Mouse (Mus musculus) forebrain, embryonic 16.5 days (tissue): ENCODE measurements around the gene Ubl4b. TPM values are rescaled to one million over a fixed set of nuclear protein-coding genes. Genes with fewer than 3 reads are reported as not detected.

Source experiments
- ATAC-seq: fragments of 200-750 bp; cut with Nextera tagmentation; 2 replicates; pipeline ENCODE4 v1.8.0; 2017; ENCODE audit warnings: mild to moderate bottlenecking, moderate library complexity
- H3K27ac ChIP-seq: fragments of 300-500 bp; sonication (generic); 2 replicates; pipeline ENCODE4 v1.5.1; 2014; ENCODE audit warnings: low read length, control low read depth
- H3K27me3 ChIP-seq: fragments of 300-500 bp; sonication (generic); replicated peaks from 2 replicates; pipeline ENCODE4 v1.6.1; 2014; ENCODE audit warnings: low read length; ENCODE audit not compliant: control insufficient read depth, insufficient read depth
- H3K36me3 ChIP-seq: fragments of 300-500 bp; sonication (generic); 2 replicates; pipeline ENCODE4 v1.6.1; 2014; ENCODE audit not compliant: control insufficient read depth, insufficient read depth
- H3K4me1 ChIP-seq: fragments of 300-500 bp; sonication (generic); replicated peaks from 2 replicates; pipeline ENCODE4 v1.6.1; 2014; ENCODE audit warnings: low read length; ENCODE audit not compliant: control insufficient read depth, insufficient read depth
- H3K4me2 ChIP-seq: fragments of 300-500 bp; sonication (generic); 2 replicates; pipeline ENCODE4 v1.6.1; 2014; ENCODE audit warnings: mild to moderate bottlenecking, low read length, control low read depth
- H3K4me3 ChIP-seq: fragments of 300-500 bp; sonication (generic); replicated peaks from 2 replicates; pipeline ENCODE4 v1.5.1; 2014; ENCODE audit warnings: mild to moderate bottlenecking, low read length, control low read depth
- H3K9ac ChIP-seq: fragments of 300-500 bp; sonication (generic); replicated peaks from 2 replicates; pipeline ENCODE4 v1.6.1; 2014; ENCODE audit warnings: low read depth, low read length, control low read depth
- H3K9me3 ChIP-seq: fragments of 300-500 bp; sonication (generic); 2 replicates; pipeline ENCODE4 v1.6.1; 2016; ENCODE audit warnings: low read length; ENCODE audit not compliant: control insufficient read depth
- WGBS: fragments of 180-500 bp; shearing (Covaris S2); extraction: QIAGEN DNeasy Blood & Tissue Kit; methylation state at CpG from one replicate; pipeline ENCODE4 v1.1.7; 2014; 5-methylcytosine and 5-hydroxymethylcytosine counted together
- polyA plus RNA-seq: library from polyadenylated mRNA; unstranded; fragments of >200 nt; fragmentation: Nextera tagmentation; extraction: Ambion mirVana; gene quantifications from 2 replicates; pipeline ENCODE4 v1.2.1, GENCODE M21; 2015

Ubl4b gene
- polyA plus RNA-seq = not detected in 2 replicates

DNA sequence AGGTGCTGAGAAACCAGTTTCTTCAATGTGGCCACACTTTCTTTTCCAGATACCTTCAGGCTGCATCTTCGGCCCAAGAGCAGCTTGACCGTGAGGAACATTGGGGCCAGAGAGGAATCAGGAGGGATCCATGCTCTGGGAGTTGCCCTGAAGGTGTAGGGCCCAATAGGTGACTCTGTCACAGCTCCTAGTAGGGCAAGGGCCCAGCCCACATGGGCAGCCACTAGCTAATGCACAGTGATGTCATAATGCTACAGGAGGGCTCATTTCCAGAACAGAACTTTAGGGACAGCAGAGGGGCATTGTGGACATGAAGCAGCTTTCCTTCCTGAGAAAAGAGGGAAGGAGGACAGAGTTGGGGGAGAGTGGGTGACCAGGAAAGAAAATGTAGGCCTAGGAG is at the start of gene Ubl4b:
Ubl4b (minus strand) TSS at position 232 of the 400 bp plus-strand sequence.
- Histone ChIP-seq H3K36me3 (no peaks in the 10 kb centered on the region), H3K4me2 (no peak within 1 kb of the TSS), H3K9me3 (no peaks in the 10 kb centered on the region), H3K27ac (no peak within 1 kb of the TSS), H3K4me1 (no peaks in the 10 kb centered on the region), H3K4me3 (no peak within 1 kb of the TSS), H3K9ac (no peak within 1 kb of the TSS), H3K27me3 (no peaks in the 10 kb centered on the region)
- 89% methylated on average over 2 of the region's 2 CpGs for WGBS
- no peak for ATAC-seq

DNA sequence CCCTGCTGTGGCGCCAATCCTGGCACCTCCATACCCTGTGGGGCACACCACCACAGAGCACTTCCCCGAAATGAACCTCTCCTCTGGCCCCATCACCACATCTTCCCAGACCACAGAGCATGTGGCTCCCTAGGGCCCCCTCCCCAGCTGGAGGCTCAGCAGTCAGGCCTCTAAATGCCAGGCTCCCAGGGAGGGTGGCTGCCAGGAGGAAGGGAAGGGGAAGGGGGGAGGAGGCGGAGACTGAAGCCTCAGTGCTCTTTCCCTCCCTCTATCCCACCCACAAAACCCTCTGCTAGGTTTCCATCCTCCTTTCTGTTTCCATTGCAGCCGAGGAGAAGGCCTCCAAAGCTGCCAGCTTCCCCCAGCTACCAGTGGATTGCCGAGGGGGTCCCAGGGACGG is 45.3 kb upstream of the Ubl4b start:
- Histone ChIP-seq H3K27me3 (peaks cover 39% of the 10 kb centered on the region), H3K9me3 (no peaks in the 10 kb centered on the region), H3K4me1 (peaks cover 17% of the 10 kb centered on the region), H3K36me3 (no peaks in the 10 kb centered on the region), H3K4me3 (no peak overlapping the region), H3K4me2 (no peak overlapping the region), H3K9ac (no peak overlapping the region), H3K27ac (no peak overlapping the region)
- 41% methylated on average over 6 of the region's 6 CpGs for WGBS
- no peak for ATAC-seq

DNA sequence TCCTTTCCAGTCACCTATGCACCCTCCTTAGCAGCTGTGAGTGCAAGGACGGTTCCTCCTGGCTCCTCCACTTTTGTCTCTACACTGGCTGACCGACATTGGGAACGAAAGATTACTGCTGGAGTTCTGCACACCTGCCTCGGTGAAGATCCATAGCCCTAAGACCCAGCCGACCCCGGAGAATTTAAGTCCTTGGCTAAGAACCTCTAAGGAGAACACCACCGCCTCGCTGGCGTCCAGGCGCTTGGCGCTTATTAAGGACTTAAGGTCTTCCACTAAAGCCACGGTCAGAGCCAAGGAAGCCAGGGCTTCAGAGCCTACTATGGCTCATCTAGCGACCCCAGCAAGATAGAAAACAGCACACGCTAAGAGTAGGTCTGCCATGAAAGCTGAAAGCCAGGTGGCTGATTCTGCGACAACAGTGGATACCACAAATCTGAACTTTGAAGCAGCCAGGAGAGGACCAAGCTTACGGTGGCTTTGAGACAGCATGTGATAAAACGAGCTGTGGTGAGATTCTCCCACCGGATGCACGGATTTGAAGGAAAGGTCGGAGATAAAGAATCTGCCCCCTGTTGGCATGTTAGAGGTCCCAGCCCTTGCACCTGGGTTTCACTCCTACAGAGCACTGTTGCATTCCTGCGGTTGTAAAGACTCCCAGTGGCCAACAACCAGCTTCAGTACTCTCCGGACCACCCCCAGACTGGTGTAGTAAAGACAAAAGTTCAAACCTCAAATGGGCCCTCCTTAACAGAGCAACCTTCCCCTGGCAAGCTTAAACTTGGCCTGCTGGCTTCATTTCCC is 42.9 kb upstream of the Ubl4b start:
- H3K9me3 ChIP-seq = no peaks in the 10 kb centered on the region
- no peak overlapping the region for H3K9ac ChIP-seq
- WGBS = 4% methylated on average over 22 of the region's 22 CpGs
- peaks cover 56% of the 10 kb centered on the region for H3K27me3 ChIP-seq
- H3K4me1 ChIP-seq = peaks cover 21% of the 10 kb centered on the region
- ATAC-seq = no peak
- H3K36me3 ChIP-seq = no peaks in the 10 kb centered on the region
- no peak overlapping the region for H3K4me3 ChIP-seq
- no peak overlapping the region for H3K27ac ChIP-seq
- no peak overlapping the region for H3K4me2 ChIP-seq

DNA sequence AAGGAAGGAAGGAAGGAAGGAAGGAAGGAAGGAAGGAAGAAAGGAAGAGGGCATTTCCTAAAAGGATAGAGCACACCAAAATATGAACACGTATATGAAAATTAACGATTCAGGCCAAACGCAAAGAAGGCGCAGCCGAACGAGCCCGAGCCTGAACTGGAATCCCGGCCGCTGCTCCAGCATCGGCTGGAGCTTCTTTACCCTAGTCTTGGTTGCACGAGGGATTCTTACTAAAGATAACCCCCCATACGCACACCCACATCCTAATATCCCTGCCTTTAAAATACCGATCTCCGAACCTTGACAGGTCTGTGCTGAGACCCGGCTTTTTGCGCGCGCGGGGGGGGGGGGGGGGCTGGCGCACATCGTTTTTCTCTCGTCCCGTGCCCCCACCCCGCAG is 42.3 kb upstream of the Ubl4b start:
- ATAC-seq = no peak
- Histone ChIP-seq H3K36me3 (no peaks in the 10 kb centered on the region), H3K4me1 (peaks cover 21% of the 10 kb centered on the region), H3K27me3 (peaks cover 63% of the 10 kb centered on the region), H3K4me2 (no peak overlapping the region; the same call in none of the 2 replicates), H3K9ac (no peak overlapping the region), H3K4me3 (no peak overlapping the region), H3K9me3 (no peaks in the 10 kb centered on the region), H3K27ac (no peak overlapping the region)
- WGBS = 2% methylated on average over 23 of the region's 24 CpGs

DNA sequence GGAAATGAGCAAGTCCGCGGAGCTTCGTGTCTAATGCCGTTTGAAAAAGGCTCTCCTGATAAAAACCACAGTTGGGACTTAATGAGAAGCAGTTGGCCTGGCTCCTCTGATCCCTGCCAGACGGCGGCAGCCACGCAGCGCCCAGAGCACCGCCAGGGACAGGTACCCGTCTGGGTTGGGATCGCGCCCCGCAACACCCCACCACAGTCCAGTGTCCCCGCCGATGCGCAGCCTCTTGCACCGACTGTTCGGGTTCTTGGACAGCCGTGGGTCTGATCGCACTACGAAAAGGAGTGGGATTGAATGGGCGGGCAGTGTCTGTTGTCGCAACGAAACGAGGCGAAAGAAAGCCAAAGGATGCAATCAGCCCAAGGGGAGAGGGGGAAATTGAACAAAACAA is 41.7 kb upstream of the Ubl4b start:
- under 1% methylated on average over 26 of the region's 26 CpGs for WGBS
- Histone ChIP-seq H3K4me3 (peak overlapping the region; percentile 17), H3K27ac (no peak overlapping the region), H3K4me2 (peak overlapping the region; percentile 14), H3K4me1 (peaks cover 21% of the 10 kb centered on the region), H3K9ac (no peak overlapping the region), H3K27me3 (peaks cover 64% of the 10 kb centered on the region), H3K9me3 (no peaks in the 10 kb centered on the region), H3K36me3 (no peaks in the 10 kb centered on the region)
- peak; percentile 23; the same call in 1 of the 2 replicates for ATAC-seq

DNA sequence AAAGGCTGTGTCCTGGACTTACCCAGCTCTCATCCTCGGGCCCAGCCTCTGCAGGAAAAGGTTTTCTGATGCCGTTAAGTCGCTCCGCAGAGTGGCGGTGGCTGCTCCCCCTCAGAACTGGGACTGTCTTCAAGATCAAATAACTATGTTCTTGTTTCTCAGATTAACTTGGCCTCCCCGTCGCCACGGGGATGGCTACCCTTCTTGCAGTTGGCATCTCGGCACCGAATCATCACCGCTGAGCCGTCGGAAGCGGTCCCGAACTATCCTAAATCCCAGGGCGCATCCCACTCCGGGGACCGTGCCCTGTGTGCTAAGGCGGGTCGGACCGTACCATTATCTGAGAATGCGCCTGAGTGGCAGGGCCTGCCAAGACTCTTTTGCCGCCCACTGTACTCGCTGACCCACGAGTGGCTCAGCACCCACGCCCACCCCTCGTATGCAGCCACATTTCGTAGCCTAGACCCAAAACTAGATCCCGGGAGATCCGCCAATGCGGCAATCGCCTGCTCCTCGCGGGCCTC is 41.1 kb upstream of the Ubl4b start:
- H3K9me3 ChIP-seq = no peaks in the 10 kb centered on the region
- no peak for ATAC-seq
- WGBS = under 1% methylated on average over 34 of the region's 34 CpGs
- H3K4me1 ChIP-seq = peaks cover 21% of the 10 kb centered on the region
- H3K9ac ChIP-seq = no peak overlapping the region
- H3K36me3 ChIP-seq = no peaks in the 10 kb centered on the region
- no peak overlapping the region; the same call in 1 of the 2 replicates for H3K4me2 ChIP-seq
- no peak overlapping the region for H3K27ac ChIP-seq
- peak overlapping the region; percentile 38; the same call in 1 of the 2 replicates for H3K4me3 ChIP-seq
- H3K27me3 ChIP-seq = peaks cover 66% of the 10 kb centered on the region

DNA sequence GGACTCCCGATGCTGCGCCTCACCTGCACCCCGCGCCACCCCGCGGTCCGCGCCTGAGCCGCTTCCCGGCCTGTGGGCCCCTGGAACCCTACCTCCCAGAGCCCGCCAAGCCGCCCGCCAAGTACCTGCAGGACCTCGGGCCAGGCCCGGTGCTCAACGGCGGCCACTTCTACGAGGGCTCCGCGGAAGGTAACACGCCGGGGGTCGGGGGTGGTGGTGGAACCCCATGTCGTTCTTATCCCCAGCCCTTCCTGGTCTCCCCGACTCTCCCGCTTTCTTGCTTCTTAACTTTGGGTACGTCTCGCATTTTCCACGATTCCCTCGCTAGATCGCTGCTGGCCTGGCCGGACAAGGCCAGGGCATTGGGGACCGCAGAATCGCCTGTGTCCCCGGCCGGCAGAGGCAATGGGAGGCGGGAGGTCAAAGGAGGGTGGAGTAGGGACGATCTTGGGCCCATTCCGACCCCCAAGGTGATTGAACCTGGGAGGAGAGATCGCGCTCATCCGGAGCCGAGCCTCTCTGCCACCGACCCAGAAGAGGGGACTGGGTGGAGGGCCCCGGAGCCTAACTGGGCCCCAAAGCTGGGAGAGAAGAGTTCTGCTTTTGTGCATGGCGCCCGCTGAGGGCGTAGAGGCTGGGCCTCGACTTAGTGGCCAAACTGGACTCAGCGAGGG is 40.5 kb upstream of the Ubl4b start:
- peak overlapping the region; percentile 53 for H3K4me2 ChIP-seq
- WGBS = under 1% methylated on average over 50 of the region's 50 CpGs
- peaks cover 21% of the 10 kb centered on the region for H3K4me1 ChIP-seq
- H3K4me3 ChIP-seq = peak overlapping the region; percentile 38
- H3K9me3 ChIP-seq = no peaks in the 10 kb centered on the region
- ATAC-seq = no peak; the same call in 1 of the 2 replicates
- peak overlapping the region; percentile 46 for H3K9ac ChIP-seq
- peaks cover 64% of the 10 kb centered on the region for H3K27me3 ChIP-seq
- no peak overlapping the region for H3K27ac ChIP-seq
- no peaks in the 10 kb centered on the region for H3K36me3 ChIP-seq

DNA sequence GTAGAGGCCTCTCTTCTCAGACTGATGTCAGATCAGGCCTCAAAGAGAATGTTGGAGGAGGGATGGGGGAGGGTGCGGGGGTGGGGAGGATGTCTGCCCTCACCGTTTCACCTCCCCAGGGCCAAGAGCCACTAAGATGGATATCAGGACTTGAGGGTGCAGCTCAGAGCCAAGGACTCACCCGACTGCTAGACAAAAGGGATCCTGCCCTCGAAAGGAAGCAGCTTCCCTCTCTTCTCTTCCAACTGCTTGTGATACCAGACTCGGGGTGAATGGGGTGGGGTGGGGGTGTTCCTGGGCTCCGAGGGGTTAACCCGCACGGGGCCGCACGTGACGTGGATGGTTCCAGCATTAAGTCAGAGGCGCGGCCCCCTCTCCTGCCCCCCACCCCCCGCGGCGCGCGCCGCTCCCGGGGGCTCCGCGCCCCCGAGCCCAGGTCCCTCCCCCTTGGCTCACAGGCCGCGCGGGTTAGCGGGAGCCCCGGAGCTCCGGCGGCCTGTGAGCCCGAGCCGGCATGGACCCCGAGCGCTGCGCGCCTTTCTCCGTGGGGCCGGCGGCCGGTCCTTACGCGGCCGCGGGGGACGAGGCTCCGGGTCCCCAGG is 39.9 kb upstream of the Ubl4b start, which contains the start of gene Alx3:
Alx3 (plus strand) TSS at position 370 of the 602 bp plus-strand sequence.
- Histone ChIP-seq H3K27me3 (peaks cover 62% of the 10 kb centered on the region), H3K9ac (peak within 1 kb of the TSS; percentile 46), H3K27ac (no peak within 1 kb of the TSS), H3K4me1 (peaks cover 21% of the 10 kb centered on the region), H3K4me2 (peak within 1 kb of the TSS; percentile 53), H3K4me3 (peak within 1 kb of the TSS; percentile 38), H3K36me3 (no peaks in the 10 kb centered on the region), H3K9me3 (no peaks in the 10 kb centered on the region)
- WGBS = 1% methylated on average over 36 of the region's 46 CpGs
- ATAC-seq = peak; percentile 51

DNA sequence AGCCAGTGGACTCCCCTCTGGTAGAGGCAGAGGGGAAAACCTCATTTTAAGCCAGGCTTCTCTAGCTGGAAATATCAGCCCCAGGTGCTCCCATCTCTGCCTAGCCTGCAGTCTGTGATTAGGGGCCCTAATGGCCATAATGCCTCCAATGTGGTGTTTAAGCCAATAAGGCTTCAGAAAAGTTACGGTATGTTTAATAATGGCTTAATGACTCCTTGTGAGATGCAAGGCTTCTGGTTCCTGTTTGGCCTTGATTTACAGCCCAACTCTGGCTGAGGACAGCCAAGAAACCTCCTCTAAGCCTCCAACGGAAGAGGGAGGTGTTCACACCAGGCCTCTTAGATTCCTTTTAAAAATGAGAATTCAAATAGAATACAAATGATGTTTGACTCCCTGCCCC is 38.8 kb upstream of the Ubl4b start:
- no peak overlapping the region for H3K4me3 ChIP-seq
- 50% methylated on average over 2 of the region's 2 CpGs for WGBS
- H3K4me1 ChIP-seq = peaks cover 21% of the 10 kb centered on the region
- no peaks in the 10 kb centered on the region for H3K9me3 ChIP-seq
- H3K27ac ChIP-seq = no peak overlapping the region
- H3K9ac ChIP-seq = no peak overlapping the region
- H3K36me3 ChIP-seq = no peaks in the 10 kb centered on the region
- ATAC-seq = no peak
- H3K27me3 ChIP-seq = peaks cover 52% of the 10 kb centered on the region
- no peak overlapping the region for H3K4me2 ChIP-seq
